Mouse (Mus musculus) myocyte (in vitro differentiated cells): ENCODE data around the gene Padi2. TPM values are rescaled to one million over a fixed set of nuclear protein-coding genes. Genes with fewer than 3 reads are reported as not detected.

Experiments used
- H3K27me3 ChIP-seq: one replicate; pipeline ENCODE4 v1.6.1; 2011; ENCODE audit not compliant: control insufficient read depth, insufficient read depth, insufficient read length
- H3K36me3 ChIP-seq: one replicate; pipeline ENCODE4 v1.6.1; 2011; ENCODE audit not compliant: control insufficient read depth, insufficient read depth
- H3K4me2 ChIP-seq: one replicate; pipeline ENCODE4 v1.6.1; 2011; ENCODE audit warnings: low read depth, control low read depth
- H3K4me3 ChIP-seq: one replicate; pipeline ENCODE4 v1.5.1; 2011; ENCODE audit warnings: mild to moderate bottlenecking, control low read depth, moderate library complexity
- H3K79me2 ChIP-seq: one replicate; pipeline ENCODE4 v1.6.1; 2011; ENCODE audit not compliant: control insufficient read depth, insufficient read depth
- H3ac ChIP-seq: one replicate; pipeline ENCODE4 v1.6.1; 2011; ENCODE audit not compliant: control insufficient read depth, insufficient read length
- CEBPB ChIP-seq: IDR thresholded peaks from 2 replicates; pipeline ENCODE4 v1.6.1; 2011; ENCODE audit warnings: mild to moderate bottlenecking, moderate library complexity; ENCODE audit not compliant: poor library complexity, insufficient read depth, severe bottlenecking
- E2F4 ChIP-seq: IDR thresholded peaks from one replicate; pipeline ENCODE4 v1.6.1; 2011; ENCODE audit warnings: mild to moderate bottlenecking, control low read depth, moderate library complexity; ENCODE audit not compliant: insufficient read depth
- MAX ChIP-seq: IDR thresholded peaks from one replicate; pipeline ENCODE4 v1.6.1; 2011; ENCODE audit warnings: low read depth, mild to moderate bottlenecking, control low read depth
- MYOD1 ChIP-seq, 3 experiments: IDR thresholded peaks; one replicate each; pipeline ENCODE4 v1.6.1; 2011; ENCODE audit warnings: control low read depth in 2 of 3, low read depth in 2 of 3, mild to moderate bottlenecking in 2 of 3, moderate library complexity in 1 of 3; ENCODE audit not compliant: insufficient read length in 2 of 3, control insufficient read depth in 1 of 3
- MYOG ChIP-seq, 3 experiments: IDR thresholded peaks; one replicate each; pipeline ENCODE4 v1.6.1; 2011; ENCODE audit warnings: control low read depth in 2 of 3, low read depth in 2 of 3, mild to moderate bottlenecking in 2 of 3; ENCODE audit not compliant: insufficient read length in 2 of 3, control insufficient read depth in 1 of 3, insufficient read depth in 1 of 3
- POLR2A ChIP-seq: IDR thresholded peaks from one replicate; pipeline ENCODE4 v1.6.1; 2011; ENCODE audit warnings: low read depth, mild to moderate bottlenecking, control low read depth, moderate library complexity; ENCODE audit not compliant: insufficient read length
- POLR2AphosphoS2 ChIP-seq: IDR thresholded peaks from one replicate; pipeline ENCODE4 v1.6.1; 2011; ENCODE audit warnings: low read depth, control low read depth; ENCODE audit not compliant: insufficient read length
- REST ChIP-seq: IDR thresholded peaks from one replicate; pipeline ENCODE4 v1.6.1; 2011; ENCODE audit warnings: mild to moderate bottlenecking, control low read depth, moderate library complexity; ENCODE audit not compliant: insufficient read depth, insufficient read length
- SRF ChIP-seq: IDR thresholded peaks from one replicate; pipeline ENCODE4 v1.6.1; 2011; ENCODE audit warnings: low read depth; ENCODE audit not compliant: control insufficient read depth, insufficient read length
- TCF12 ChIP-seq: IDR thresholded peaks from one replicate; pipeline ENCODE4 v1.6.1; 2011; ENCODE audit warnings: mild to moderate bottlenecking, control low read depth; ENCODE audit not compliant: poor library complexity, insufficient read depth, severe bottlenecking
- TCF3 ChIP-seq: IDR thresholded peaks from one replicate; pipeline ENCODE4 v1.6.1; 2011; ENCODE audit warnings: low read depth, control low read depth; ENCODE audit not compliant: insufficient read length
- USF1 ChIP-seq: IDR thresholded peaks from one replicate; pipeline ENCODE4 v1.6.1; 2011; ENCODE audit warnings: low read depth, mild to moderate bottlenecking, control low read depth, moderate library complexity
- polyA plus RNA-seq: library from polyadenylated mRNA; unstranded; fragments of >200 nt; fragmentation: generic; extraction: Trizol; gene quantifications from one replicate; pipeline ENCODE4 v1.2.1, GENCODE M21; 2012; ENCODE audit warnings: missing spikeins

Padi2 gene
- polyA plus RNA-seq, 1 experiment: 20.7 TPM

DNA sequence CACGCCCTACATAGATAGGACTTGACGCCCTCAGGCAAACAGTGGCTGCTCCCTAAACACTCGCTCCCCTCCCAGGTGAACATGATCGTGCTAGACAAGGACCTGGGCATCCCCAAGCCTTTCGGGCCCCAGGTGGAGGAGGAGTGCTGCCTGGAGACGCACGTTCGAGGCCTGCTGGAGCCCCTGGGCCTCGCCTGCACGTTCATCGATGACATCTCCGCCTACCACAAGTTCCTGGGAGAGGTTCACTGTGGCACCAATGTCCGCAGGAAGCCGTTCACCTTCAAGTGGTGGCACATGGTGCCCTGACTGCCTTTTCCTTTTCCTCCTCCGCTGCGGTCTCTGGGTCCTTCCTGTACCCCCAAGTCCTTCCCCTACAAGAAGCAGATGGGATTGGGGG is 43.5 kb downstream of the Padi2 start:
- H3K27me3 ChIP-seq: no peaks in the 10 kb centered on the region
- no peaks in the 10 kb centered on the region for H3K79me2 ChIP-seq
- no peak overlapping the region for H3K4me3 ChIP-seq
- H3K36me3 ChIP-seq: no peaks in the 10 kb centered on the region
- no peak overlapping the region for H3K4me2 ChIP-seq
- no peak overlapping the region for H3ac ChIP-seq
- TF ChIP-seq SRF (no peak), USF1 (no peak), POLR2A (no peak), E2F4 (no peak), POLR2AphosphoS2 (no peak), MAX (no peak), CEBPB (no peak), MYOD1 (IDR thresholded peaks at IDR 0.05; ENCODE audit: control insufficient read depth in 1 of 3, insufficient read length in 2 of 3, low read depth in 2 of 3) (no peak), TCF3 (no peak), REST (no peak), MYOG (IDR thresholded peaks at IDR 0.05; ENCODE audit: control insufficient read depth in 1 of 3, insufficient read depth in 1 of 3, insufficient read length in 2 of 3, low read depth in 2 of 3) (no peak)

DNA sequence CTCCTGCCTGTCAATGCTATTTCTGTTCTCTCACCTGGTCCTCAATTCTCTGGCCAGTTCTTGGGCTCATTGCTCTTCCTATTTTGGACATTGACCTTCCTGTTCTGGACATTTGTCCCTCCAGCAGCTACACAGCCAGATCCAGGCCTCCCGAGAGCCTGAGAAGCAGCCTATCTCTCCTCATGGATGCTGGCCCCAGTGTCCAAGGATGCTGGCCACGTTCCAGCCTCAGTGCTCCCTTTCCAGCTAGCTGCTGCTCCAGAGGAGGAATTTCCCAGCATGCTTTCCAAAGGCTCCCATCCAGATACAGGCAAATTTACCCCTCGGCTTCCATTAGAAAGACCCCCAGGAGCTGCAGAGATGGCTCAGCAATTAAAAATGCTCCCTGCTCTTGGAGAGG is 44.4 kb downstream of the Padi2 start:
- TF ChIP-seq POLR2AphosphoS2 (no peak), MYOD1 (IDR thresholded peaks at IDR 0.05; ENCODE audit: control insufficient read depth in 1 of 3, insufficient read length in 2 of 3, low read depth in 2 of 3) (no peak), USF1 (no peak), SRF (no peak)
- H3K36me3 ChIP-seq: no peaks in the 10 kb centered on the region
- no peaks in the 10 kb centered on the region for H3K79me2 ChIP-seq
- no peak overlapping the region for H3K4me3 ChIP-seq
- H3K4me2 ChIP-seq: no peak overlapping the region
- no peaks in the 10 kb centered on the region for H3K27me3 ChIP-seq
- no peak overlapping the region for H3ac ChIP-seq

DNA sequence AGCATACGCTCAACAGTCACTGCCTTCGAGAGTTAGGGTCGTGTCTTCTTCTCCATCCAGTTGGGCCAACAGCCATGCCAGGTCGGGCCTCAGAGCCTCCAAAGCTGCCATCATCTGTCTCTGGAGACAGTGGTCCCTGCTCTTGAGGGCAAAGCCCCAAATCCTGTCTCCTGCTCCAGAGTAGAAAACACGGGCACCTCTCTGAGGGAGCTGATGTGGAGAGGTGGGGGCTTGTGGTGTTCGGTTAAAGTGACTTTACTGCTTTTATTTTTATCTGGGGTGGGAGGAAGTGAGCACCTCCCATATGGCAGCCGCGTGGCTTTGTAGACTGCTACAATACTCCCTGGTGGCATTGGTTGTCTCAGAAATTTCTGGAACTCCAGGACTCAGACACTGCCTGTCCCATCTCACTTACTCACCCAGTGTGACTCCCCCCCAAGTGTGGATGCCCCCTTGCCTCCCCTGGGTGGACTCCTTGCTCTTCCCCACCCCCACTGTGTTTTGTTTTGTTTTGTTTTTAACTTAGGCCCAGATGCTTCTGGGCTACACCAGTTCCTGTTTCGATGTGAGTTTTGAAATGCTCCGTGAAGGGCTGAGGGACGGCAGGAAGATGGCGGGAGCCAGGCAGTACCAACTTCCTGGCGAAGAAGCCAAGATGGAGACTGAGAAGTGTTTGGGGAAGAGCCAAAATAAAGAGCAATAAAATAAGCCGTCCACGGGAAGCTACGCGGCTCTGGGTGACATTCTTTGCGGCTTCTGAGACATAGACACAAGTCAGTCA is 45.9 kb downstream of the Padi2 start:
- Histone ChIP-seq H3K27me3 (no peaks in the 10 kb centered on the region), H3K4me3 (no peak overlapping the region), H3K36me3 (no peaks in the 10 kb centered on the region), H3ac (no peak overlapping the region), H3K79me2 (no peaks in the 10 kb centered on the region), H3K4me2 (no peak overlapping the region)
- TF ChIP-seq USF1: no peak
- no peak for TF ChIP-seq MAX
- TF ChIP-seq TCF12: no peak
- TF ChIP-seq TCF3: no peak
- TF ChIP-seq POLR2AphosphoS2: no peak
- no peak for TF ChIP-seq SRF
- TF ChIP-seq E2F4: no peak

DNA sequence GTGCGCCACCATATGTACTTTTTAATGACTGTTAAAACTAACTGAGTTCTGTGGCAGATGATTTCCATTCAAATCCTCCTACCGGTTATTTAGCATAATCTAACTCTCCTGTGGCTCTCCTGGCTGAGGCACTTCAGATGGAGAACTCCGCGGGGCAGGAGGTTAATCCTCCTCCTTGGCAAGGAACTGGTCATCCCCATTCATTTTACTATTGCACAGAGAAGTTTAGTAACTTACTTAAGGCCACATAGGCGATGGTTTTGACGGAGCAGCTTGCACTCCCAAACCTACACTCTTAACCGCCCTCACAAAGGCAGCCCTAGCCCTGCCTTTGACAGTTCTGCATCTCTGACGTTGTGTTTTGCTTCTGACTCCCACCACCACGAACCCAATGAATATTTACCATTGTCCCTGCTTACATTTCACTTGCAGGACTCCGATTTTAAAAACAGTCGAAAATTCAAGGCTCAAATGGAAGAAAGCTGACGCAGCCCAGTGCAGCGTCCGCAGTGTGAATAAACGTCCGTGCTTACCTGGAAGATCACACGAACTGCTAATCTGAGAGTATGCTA is 51.1 kb downstream of the Padi2 start:
- no peak for TF ChIP-seq REST
- no peak for TF ChIP-seq POLR2AphosphoS2
- no peak for TF ChIP-seq TCF3
- no peak for TF ChIP-seq SRF
- TF ChIP-seq E2F4: no peak
- no peak for TF ChIP-seq USF1
- TF ChIP-seq TCF12: no peak
- H3K36me3 ChIP-seq: no peaks in the 10 kb centered on the region
- H3ac ChIP-seq: no peak overlapping the region
- peaks cover 8% of the 10 kb centered on the region for H3K79me2 ChIP-seq
- no peak overlapping the region for H3K4me3 ChIP-seq
- H3K4me2 ChIP-seq: peak overlapping the region; percentile 63
- H3K27me3 ChIP-seq: no peaks in the 10 kb centered on the region

DNA sequence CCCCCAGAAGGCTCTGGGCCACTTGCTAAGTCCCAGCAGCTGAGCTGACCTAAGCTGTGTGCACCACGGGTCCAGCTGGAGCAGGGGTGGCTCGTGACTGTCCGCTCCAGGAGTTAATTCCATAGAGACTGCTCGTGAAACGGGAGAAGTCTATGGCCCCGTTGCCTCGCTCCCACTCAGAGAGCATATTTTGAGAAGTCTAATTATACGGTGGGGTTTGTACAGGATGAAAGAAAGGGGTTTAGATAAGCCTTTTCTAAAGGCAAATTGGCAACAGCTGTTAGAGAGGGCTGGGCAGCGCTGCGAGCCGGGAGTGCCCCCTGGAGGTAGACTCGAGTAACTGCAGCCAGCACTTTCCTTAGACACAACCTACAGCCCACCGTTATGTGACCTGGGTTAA is 51.6 kb downstream of the Padi2 start:
- no peaks in the 10 kb centered on the region for H3K27me3 ChIP-seq
- peak overlapping the region; percentile 63 for H3K4me2 ChIP-seq
- no peak overlapping the region for H3K4me3 ChIP-seq
- H3ac ChIP-seq: no peak overlapping the region
- TF ChIP-seq E2F4 (no peak), REST (no peak), SRF (no peak), USF1 (no peak), POLR2A (no peak), POLR2AphosphoS2 (no peak), MYOG (IDR thresholded peaks at IDR 0.05; ENCODE audit: control insufficient read depth in 1 of 3, insufficient read depth in 1 of 3, insufficient read length in 2 of 3, low read depth in 2 of 3) (peak in 2 of 3 experiments; percentile 22 to 69), MYOD1 (IDR thresholded peaks at IDR 0.05; ENCODE audit: control insufficient read depth in 1 of 3, insufficient read length in 2 of 3, low read depth in 2 of 3) (peak in 2 of 3 experiments; percentile 45 to 75), TCF12 (no peak)
- peaks cover 13% of the 10 kb centered on the region for H3K79me2 ChIP-seq
- H3K36me3 ChIP-seq: no peaks in the 10 kb centered on the region
